Mouse (Mus musculus) granulocyte monocyte progenitor cell, adult 5-6 weeks (primary cell): ENCODE data around the gene Cdk2ap2. TPM values are rescaled to one million over a fixed set of nuclear protein-coding genes. Genes with fewer than 3 reads are reported as not detected.
A peak's percentile ranks its signal among the peaks of the same experiment; 100 is the strongest.
"Not testable (repeated sequence)": the region's sequence is repeated elsewhere in the genome, so short reads cannot be mapped to it uniquely, and the experiment has no call there.

Experiments used
- ATAC-seq: replicated peaks from 2 replicates; pipeline ENCODE4 v1.8.0; 2016; ENCODE audit warnings: mild to moderate bottlenecking, moderate TSS enrichment, inconsistent platforms; ENCODE audit not compliant: poor library complexity, severe bottlenecking
- total RNA-seq, 2 experiments: library from RNA; stranded (forward) in 1 of 2; stranded (reverse) in 1 of 2; fragments of 200-712, 200-1000 nt in 1 of 2; fragments of >200 nt in 1 of 2; fragmentation: Nextera tagmentation in 1 of 2; gene quantifications; 2 replicates each; pipeline ENCODE4 v1.2.3; 2014 to 2017

The Cdk2ap2 gene
- total RNA-seq (2014; fragmentation: Nextera tagmentation) (119 and 155 TPM in 2 replicates), total RNA-seq (2017) (33.7 and 36.5 TPM in 2 replicates)

- peak; percentile 70 for ATAC-seq
Observed at GRCm38 (mm10) chr19:4096642-4097440, at the start of gene Cdk2ap2. Cdk2ap2 (plus strand) TSS chr19:4097182.

GRCm38 (mm10) chr19:4047859-4048258 lies 49.1 kb upstream of the Cdk2ap2 start:
- peak; percentile 38 for ATAC-seq

DNA sequence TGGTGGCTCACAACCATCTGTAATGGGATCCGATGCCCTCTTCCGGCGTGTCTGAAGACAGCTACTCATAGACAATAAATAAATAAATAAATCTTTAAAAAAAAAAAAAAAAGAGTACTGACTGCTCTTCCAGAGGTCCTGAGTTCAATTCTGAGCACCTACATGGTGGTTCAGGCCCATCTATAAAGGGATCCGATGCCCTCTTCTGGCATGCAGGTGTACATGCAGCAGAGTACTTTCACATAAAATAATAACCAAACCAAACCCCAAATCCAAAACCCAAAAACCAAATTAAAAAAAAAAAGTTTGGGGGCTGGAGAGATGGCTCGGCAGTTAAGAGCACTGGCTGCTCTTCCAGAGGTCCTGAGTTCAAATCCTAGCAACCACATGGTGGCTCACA lies 47.9 kb upstream of the Cdk2ap2 start:
- ATAC-seq: not testable (repeated sequence)

DNA sequence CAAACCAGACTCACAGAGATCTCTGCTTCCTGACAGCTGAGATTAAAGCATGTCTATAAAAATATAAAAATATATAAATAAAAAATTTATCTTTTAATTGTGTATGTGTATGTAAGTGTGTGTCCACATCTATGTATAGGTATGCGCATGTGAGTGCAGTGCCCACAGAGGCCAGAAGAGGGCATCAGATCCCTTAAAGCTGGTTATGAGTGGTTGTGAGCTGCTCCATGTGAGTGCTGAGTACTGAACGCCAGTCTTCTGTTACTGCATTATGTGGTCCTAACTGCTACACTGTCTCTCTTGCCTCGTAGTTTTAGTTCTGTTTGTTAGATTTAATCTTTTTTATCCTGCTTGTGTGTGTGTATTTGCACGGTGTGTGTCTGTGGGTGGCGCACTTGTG lies 46.0 kb upstream of the Cdk2ap2 start:
- ATAC-seq: no peak

DNA sequence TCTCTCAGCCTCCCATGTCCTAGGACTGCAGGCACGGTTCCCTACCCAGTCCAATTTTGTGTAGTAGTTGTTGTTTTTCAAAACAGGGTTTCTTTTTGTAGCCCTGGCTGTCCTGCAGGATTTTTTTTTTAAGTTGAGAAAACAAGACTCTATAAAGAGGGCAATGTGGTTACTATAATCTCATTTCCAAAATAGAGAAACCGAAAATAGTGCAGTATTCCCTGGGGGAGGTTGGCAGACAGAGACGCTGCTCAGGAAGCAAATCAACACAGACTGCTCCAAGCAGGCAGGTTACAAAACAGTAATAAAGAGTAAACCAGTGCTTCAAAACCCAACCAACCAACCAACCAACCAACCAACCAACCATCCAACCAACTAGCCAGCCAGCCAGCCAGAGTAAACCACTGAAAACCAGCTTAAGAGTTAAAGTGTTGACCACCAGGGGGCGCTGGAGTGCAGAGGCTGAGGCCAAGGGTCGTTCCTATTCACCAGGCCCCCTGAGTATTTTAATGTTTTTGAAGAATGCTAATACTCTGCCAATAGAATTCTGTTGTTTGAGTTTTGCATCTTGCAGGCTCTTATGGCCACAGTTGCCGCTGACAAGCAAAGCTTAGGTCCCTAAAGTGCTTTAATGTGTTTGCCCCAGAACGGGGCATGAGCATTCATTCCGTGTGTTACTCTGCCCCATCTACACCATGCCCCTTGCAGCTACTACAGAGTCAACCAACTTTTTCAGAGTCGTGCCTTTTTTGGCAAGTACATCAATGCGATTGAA lies 45.1 kb upstream of the Cdk2ap2 start:
- ATAC-seq: peak; percentile 40; the same call in 1 of the 2 replicates

- ATAC-seq: no peak
Observed at GRCm38 (mm10) chr19:4052516-4053030, 44.4 kb upstream of the Cdk2ap2 start.

DNA sequence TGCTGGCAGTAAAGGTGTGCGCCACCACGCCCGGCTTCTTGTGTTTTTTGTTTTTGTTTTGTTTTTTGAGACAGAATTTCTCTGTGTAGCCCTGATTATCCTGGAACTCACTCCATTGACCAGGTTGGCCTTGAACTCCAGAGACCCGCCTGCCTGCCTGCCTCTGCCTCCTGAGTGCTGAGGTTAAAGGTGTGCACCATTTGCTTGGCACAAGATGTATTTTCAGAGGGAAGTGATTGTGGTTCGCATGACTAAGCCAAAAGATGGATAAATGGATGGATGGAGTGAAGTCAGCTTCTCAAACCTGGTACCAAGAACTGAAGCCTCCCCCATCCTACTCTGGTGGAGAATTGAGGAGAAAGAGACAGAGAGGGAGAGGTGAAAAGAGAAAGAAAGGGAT lies 42.4 kb upstream of the Cdk2ap2 start:
- ATAC-seq: no peak

GRCm38 (mm10) chr19:4055216-4055946 lies 41.6 kb upstream of the Cdk2ap2 start:
- ATAC-seq: no peak

DNA sequence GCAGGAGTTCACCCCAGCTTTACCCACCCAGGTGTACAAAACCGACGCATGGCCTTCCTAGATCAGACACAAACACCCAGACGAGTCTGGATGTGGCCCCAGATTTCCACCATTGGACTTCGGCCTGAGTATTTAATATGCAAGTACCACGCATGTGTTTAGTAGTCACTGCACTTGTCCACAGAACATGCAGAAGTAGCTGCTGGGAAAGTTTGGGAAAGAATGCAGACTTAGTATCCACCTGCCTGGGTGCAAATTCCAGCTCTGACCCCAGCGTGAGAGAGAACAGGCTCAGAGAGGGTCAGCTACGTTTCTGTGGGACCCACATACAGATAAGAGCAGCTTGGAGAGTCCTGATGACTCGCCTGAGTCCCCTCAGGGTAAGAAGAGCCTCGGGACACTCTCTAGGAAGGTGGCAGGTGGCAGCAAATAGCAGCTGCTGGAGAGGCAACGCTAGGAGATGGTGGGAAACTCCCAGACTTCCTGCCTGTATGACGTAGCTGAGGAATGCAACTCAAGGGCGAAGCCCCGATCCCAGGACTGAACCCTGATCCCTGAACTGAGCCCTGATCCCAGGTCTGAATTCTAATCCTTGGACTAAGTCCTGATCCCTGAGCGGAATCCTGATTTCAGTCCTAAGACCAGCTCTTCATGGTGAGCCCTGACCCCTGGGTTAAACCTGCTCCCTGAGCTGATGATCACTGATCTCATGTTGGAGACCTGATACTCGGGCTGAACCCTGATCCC lies 40.9 kb upstream of the Cdk2ap2 start:
- ATAC-seq: no peak

DNA sequence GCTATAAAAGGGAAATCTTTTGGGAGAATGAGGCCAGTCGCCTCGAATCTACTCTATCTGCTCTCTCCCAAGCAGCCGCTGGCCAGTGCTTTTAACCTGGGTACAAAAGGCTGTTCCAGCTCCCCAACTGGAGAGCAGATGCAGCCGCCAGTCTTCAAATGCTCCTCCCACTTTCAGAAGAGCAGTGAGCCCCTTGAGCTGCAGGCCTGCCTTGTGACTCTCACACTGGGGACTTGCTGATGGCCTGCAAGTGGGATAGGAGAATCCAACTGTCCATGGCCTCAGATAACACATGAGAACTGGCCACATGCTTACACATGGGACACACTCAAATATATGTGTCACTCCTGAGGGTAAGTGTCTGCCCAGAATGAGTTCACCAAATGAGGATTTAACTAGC lies 40.3 kb upstream of the Cdk2ap2 start:
- no peak for ATAC-seq

DNA sequence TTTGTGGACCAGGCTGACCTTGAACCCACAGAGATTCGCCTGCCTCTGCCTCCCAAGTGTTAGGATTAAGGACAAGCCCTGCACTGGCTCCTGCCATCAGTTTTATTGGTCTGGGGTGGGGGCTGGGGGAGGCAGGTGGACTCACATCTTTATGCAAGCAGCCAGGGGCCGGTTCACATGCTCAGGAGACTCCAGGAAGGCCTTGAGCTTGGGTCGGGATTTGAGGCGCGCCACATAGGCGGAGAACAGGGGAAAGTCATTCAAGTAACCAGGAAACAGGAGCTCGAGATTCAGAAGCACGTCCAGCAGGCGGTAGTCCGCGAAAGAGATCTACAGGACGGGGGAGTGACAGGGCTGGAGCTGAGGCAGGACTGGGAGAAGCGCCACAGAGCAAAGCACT lies 39.6 kb upstream of the Cdk2ap2 start:
- ATAC-seq: no peak

DNA sequence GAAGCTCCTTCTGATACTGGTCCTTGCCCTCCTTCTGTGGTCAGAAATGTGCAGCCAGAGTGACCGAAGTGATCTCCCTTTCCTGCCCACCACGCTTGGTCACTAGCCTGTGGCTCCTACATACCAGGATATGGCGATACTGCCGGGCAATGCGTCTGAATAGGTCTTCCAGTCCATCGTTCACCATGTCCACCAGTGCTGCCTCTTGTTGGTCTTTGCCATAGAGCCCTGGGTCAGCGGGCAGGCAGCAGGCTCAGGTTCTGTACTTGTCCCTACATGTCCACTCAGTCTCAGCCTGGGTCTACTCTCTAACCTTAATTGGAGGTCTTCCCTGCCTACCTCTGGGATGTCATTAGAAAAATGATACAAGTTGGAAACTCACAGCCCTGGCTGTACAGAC lies 39.0 kb upstream of the Cdk2ap2 start:
- no peak for ATAC-seq

- no peak for ATAC-seq
Observed at GRCm38 (mm10) chr19:4058581-4058980, 38.4 kb upstream of the Cdk2ap2 start.

DNA sequence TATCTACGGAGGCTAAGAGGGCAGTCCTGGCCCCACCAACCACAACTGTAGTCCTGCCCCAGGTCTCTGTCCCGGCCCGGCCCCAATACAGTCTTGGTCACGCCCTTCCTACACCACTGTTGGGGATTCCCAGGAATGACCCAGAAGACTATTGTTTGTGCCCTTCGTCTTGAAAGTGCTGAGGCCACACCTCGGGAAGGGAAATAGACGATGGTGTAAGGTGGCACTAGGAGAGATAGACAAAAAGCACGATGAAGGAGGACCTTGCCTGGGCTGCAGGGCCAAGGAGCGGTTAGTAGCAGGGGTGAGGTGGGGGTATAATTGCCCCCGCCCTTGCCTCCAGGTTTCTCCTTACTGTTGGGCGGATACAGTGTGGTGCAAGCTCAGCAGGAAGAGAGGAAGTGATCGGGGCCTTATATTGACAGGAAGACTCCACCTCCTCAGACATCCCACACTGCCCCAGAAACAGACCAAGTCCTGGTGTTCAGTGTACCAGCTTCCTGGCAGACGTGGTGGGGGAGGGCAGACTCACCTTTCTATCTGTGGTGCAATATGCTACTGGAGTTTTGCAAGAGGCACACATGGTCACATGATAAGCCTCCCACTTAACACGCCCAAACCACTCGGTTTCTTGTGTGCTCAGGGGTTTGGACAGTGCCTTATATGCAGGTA lies 37.8 kb upstream of the Cdk2ap2 start, which contains the start of gene Gstp3:
Gene Gstp3 (minus strand): TSS at position 501 of the 672 bp plus-strand sequence.
- peak; percentile 79 for ATAC-seq

- not testable (repeated sequence) for ATAC-seq
Observed at GRCm38 (mm10) chr19:4060044-4060898, 36.7 kb upstream of the Cdk2ap2 start.

- peak; percentile 35 for ATAC-seq
Observed at GRCm38 (mm10) chr19:4060899-4061465, 36.0 kb upstream of the Cdk2ap2 start.

GRCm38 (mm10) chr19:4063357-4063756 lies 33.6 kb upstream of the Cdk2ap2 start:
- ATAC-seq: not testable (repeated sequence)

- not testable (repeated sequence) for ATAC-seq
Observed at GRCm38 (mm10) chr19:4064501-4064900, 32.5 kb upstream of the Cdk2ap2 start.
